29 mouse cellular contexts compared by ENCODE assay signal in genomic region chr19:6023930-6024329, GRCm38 (mm10). TPM values are rescaled to one million over a fixed set of nuclear protein-coding genes. Genes with fewer than 3 reads are reported as not detected.
DNase-seq lines count a peak whose midpoint lies in the region; ATAC-seq lines count a peak whose summit lies in the region.
"Had no signal": no experiment of that assay in that cellular context is flagged by ENCODE, and none has a peak within 500 bp of the region (broad histone marks: within the 10 kb centered on the region; RNA-seq: fewer than 3 reads in every experiment).

No protein-coding gene starts in this region.

- no peak overlapping the region for H3K9ac ChIP-seq in intestine, embryonic 16.5 days (ENCODE audit: low read depth, low read length)
- H3K9ac ChIP-seq: forebrain, embryonic 12.5 days; forebrain, postnatal 0 days; hindbrain, embryonic 12.5 days; limb, embryonic 12.5 days; liver, embryonic 12.5 days; liver, postnatal 0 days; neural tube, embryonic 12.5 days had no signal

- DNase-seq in kidney, adult 9 months = peak; percentile 8
- DNase-seq in kidney, postnatal 14 days = no peak
- DNase-seq in ovary, adult 18-20 months (ENCODE audit: low spot score) = peak; percentile 61
- no peak for DNase-seq in ovary, postnatal 14 days (ENCODE audit: low spot score)
- peak; percentile 81 for DNase-seq in adrenal gland, postnatal 14 days
- no peak for DNase-seq in spleen, adult 18-20 months
- DNase-seq: cerebellum, adult 2 months; cerebellum, postnatal 14 days; forebrain, postnatal 0 days; gastrocnemius, postnatal 14 days; heart, postnatal 14 days; kidney, postnatal 25 days; liver, postnatal 0 days; lung, postnatal 14 days; right cerebral cortex, adult 18-20 months; thymus, postnatal 4 days had no signal

- no peak overlapping the region for H3K27ac ChIP-seq in intestine, embryonic 16.5 days (ENCODE audit: low read length)
- H3K27ac ChIP-seq: forebrain, embryonic 12.5 days; hindbrain, embryonic 12.5 days; left cerebral cortex, adult 2 months; limb, embryonic 12.5 days; liver, embryonic 12.5 days; midbrain, embryonic 10.5 days; neural tube, embryonic 12.5 days; stomach, postnatal 0 days had no signal

- WGBS in intestine, embryonic 16.5 days = 85% methylated on average over 7 of the region's 7 CpGs

- no peaks in the 10 kb centered on the region for H3K36me3 ChIP-seq in intestine, embryonic 16.5 days (ENCODE audit: control insufficient read depth, insufficient read depth, low read length)
- H3K36me3 ChIP-seq: forebrain, embryonic 12.5 days; hindbrain, embryonic 12.5 days; limb, embryonic 12.5 days; liver, embryonic 12.5 days; midbrain, embryonic 10.5 days; neural tube, embryonic 12.5 days had no signal

- H3K4me2 ChIP-seq in intestine, embryonic 16.5 days (ENCODE audit: low read depth, low read length) = no peak overlapping the region
- H3K4me2 ChIP-seq: forebrain, embryonic 12.5 days; hindbrain, embryonic 12.5 days; limb, embryonic 12.5 days; liver, embryonic 12.5 days; neural tube, embryonic 12.5 days had no signal

- no peak overlapping the region for H3K4me3 ChIP-seq in intestine, embryonic 16.5 days (ENCODE audit: low read length)
- H3K4me3 ChIP-seq: erythroblast, embryonic 14.5 days; forebrain, embryonic 12.5 days; hindbrain, embryonic 12.5 days; left cerebral cortex, adult 2 months; limb, embryonic 12.5 days; liver, embryonic 12.5 days; midbrain, embryonic 10.5 days; myocyte; neural tube, embryonic 12.5 days had no signal

- H3K27me3 ChIP-seq in intestine, embryonic 16.5 days (replicated peaks; ENCODE audit: control insufficient read depth, insufficient read depth, low read length) = no peaks in the 10 kb centered on the region
- H3K27me3 ChIP-seq: forebrain, embryonic 12.5 days; hindbrain, embryonic 12.5 days; neural tube, embryonic 12.5 days had no signal

- ATAC-seq in intestine, embryonic 16.5 days = no peak
- ATAC-seq: forebrain, postnatal 0 days; intestine, postnatal 0 days; liver, embryonic 12.5 days; liver, postnatal 0 days; Patski had no signal

- no peaks in the 10 kb centered on the region for H3K9me3 ChIP-seq in intestine, embryonic 16.5 days (ENCODE audit: control insufficient read depth, low read length)
- H3K9me3 ChIP-seq: forebrain, embryonic 12.5 days; hindbrain, embryonic 12.5 days; limb, embryonic 12.5 days; liver, embryonic 12.5 days; midbrain, embryonic 10.5 days; neural tube, embryonic 12.5 days had no signal

- H3K4me1 ChIP-seq in intestine, embryonic 16.5 days (ENCODE audit: control insufficient read depth, insufficient read depth, low read length) = no peaks in the 10 kb centered on the region
- H3K4me1 ChIP-seq: forebrain, embryonic 12.5 days; hindbrain, embryonic 12.5 days; limb, embryonic 12.5 days; neural tube, embryonic 12.5 days had no signal

RNA-seq across cellular contexts. Expression of gene Capn1, which starts 8.2 kb away (rescaled TPM):
- 28.5 and 41.5 TPM in 2 replicates for total RNA-seq in adrenal gland, postnatal 14 days (2021)
- polyA plus RNA-seq in intestine, embryonic 16.5 days (2015; fragmentation: Nextera tagmentation; extraction: Ambion mirVana) = 11.8 and 12.4 TPM in 2 replicates

RNA-seq across cellular contexts. Expression of gene Syvn1, which starts 22.4 kb away (rescaled TPM):
- total RNA-seq in adrenal gland, postnatal 14 days (2021) = 53.2 and 54.8 TPM in 2 replicates
- polyA plus RNA-seq in intestine, embryonic 16.5 days (2015; fragmentation: Nextera tagmentation; extraction: Ambion mirVana) = 29.1 and 36.4 TPM in 2 replicates

RNA-seq across cellular contexts. Expression of gene Mrpl49, which starts 33.7 kb away (rescaled TPM):
- 59.7 and 68.2 TPM in 2 replicates for total RNA-seq in adrenal gland, postnatal 14 days (2021)
- polyA plus RNA-seq in intestine, embryonic 16.5 days (2015; fragmentation: Nextera tagmentation; extraction: Ambion mirVana) = 71.4 and 79.5 TPM in 2 replicates

RNA-seq across cellular contexts. Expression of gene Fau, which starts 33.7 kb away (rescaled TPM):
- 956 and 1,133 TPM in 2 replicates for total RNA-seq in adrenal gland, postnatal 14 days (2021)
- 868 and 882 TPM in 2 replicates for polyA plus RNA-seq in intestine, embryonic 16.5 days (2015; fragmentation: Nextera tagmentation; extraction: Ambion mirVana)

RNA-seq across cellular contexts. Expression of gene Znhit2, which starts 37.1 kb away (rescaled TPM):
- total RNA-seq in adrenal gland, postnatal 14 days (2021) = 24.9 and 25.3 TPM in 2 replicates
- polyA plus RNA-seq in intestine, embryonic 16.5 days (2015; fragmentation: Nextera tagmentation; extraction: Ambion mirVana) = 27.6 and 29.9 TPM in 2 replicates

Comparison
In these comparisons a context has a peak if more than half of its experiments do, and no peak if none do; other contexts are left out.
1. DNase-seq: peak in kidney, adult 9 months (single experiment), ovary, adult 18-20 months (single experiment) and adrenal gland, postnatal 14 days (single experiment); none in kidney, postnatal 14 days (single experiment), ovary, postnatal 14 days (single experiment) and spleen, adult 18-20 months (0 of 2).